Comparison of ENCODE assay signal across 23 mouse cellular contexts in genomic region chr6:127107413-127107812, GRCm38 (mm10). TPM values are rescaled to one million over a fixed set of nuclear protein-coding genes. Genes with fewer than 3 reads are reported as not detected.
A peak's percentile ranks its signal among the peaks of the same experiment; 100 is the strongest.
DNase-seq lines count a peak whose midpoint lies in the region; ATAC-seq and TF ChIP-seq lines count a peak whose summit lies in the region.
"Had no signal": no experiment of that assay in that cellular context is flagged by ENCODE, and none has a peak within 500 bp of the region (broad histone marks: within the 10 kb centered on the region; RNA-seq: fewer than 3 reads in every experiment).

No protein-coding gene starts in this region.

- H3K9me3 ChIP-seq in liver, postnatal 0 days (ENCODE audit: low read length): no peaks in the 10 kb centered on the region
- H3K9me3 ChIP-seq in ES-Bruce4 (replicated peaks; ENCODE audit: control insufficient read depth, insufficient read depth, low read length, poor library complexity, severe bottlenecking): no peaks in the 10 kb centered on the region
- H3K9me3 ChIP-seq: embryonic facial prominence, embryonic 13.5 days; forebrain, embryonic 12.5 days; heart, embryonic 13.5 days; hindbrain, embryonic 12.5 days had no signal

- no peak for TF ChIP-seq POLR2A in liver, adult 2 months (IDR thresholded peaks at IDR 0.05; ENCODE audit: extremely low read depth, insufficient read depth, low read length)
- TF ChIP-seq POLR2A in ES-Bruce4 (IDR thresholded peaks at IDR 0.05; ENCODE audit: insufficient read depth, low read length): no peak

- peak; percentile 71 for DNase-seq in liver, adult 2 months (ENCODE audit: extremely low read depth, low read depth, low spot score)
- no peak for DNase-seq in liver, postnatal 0 days
- DNase-seq in cerebellum, postnatal 4 days (ENCODE audit: low spot score in 2 of 2): no peak
- DNase-seq: adrenal gland, adult 8-10 months; B cell, adult 2 months; cerebellum, adult 11 months; cerebellum, adult 8-10 months; forebrain, postnatal 0 days; heart, postnatal 4 days had no signal

- 0 out of 2 replicates have a peak, but pooled peaks cover 2% of the 10 kb centered on the region for H3K36me3 ChIP-seq in liver, adult 2 months (ENCODE audit: control insufficient read depth, insufficient read depth, low read length)
- no peaks in the 10 kb centered on the region for H3K36me3 ChIP-seq in liver, postnatal 0 days (replicated peaks; ENCODE audit: insufficient read depth, low read length)
- H3K36me3 ChIP-seq in ES-Bruce4 (ENCODE audit: control insufficient read depth, insufficient read depth, low read length, poor library complexity, severe bottlenecking): no peaks in the 10 kb centered on the region
- H3K36me3 ChIP-seq: embryonic facial prominence, embryonic 13.5 days; forebrain, embryonic 12.5 days; hindbrain, embryonic 12.5 days had no signal

- H3K27me3 ChIP-seq in liver, adult 2 months (ENCODE audit: control insufficient read depth, insufficient read depth, low read length): no peaks in the 10 kb centered on the region
- no peaks in the 10 kb centered on the region for H3K27me3 ChIP-seq in liver, postnatal 0 days (ENCODE audit: insufficient read depth, low read length)
- no peaks in the 10 kb centered on the region for H3K27me3 ChIP-seq in ES-Bruce4 (ENCODE audit: control insufficient read depth, insufficient read depth, low read length, poor library complexity, severe bottlenecking)
- H3K27me3 ChIP-seq: embryonic facial prominence, embryonic 13.5 days; forebrain, embryonic 12.5 days; heart, embryonic 13.5 days; hindbrain, embryonic 12.5 days had no signal

- no peak for TF ChIP-seq CTCF in liver, adult 2 months (IDR thresholded peaks at IDR 0.05; ENCODE audit: low read depth, low read length)
- TF ChIP-seq CTCF in liver, postnatal 0 days (IDR thresholded peaks at IDR 0.05; ENCODE audit: low read depth): no peak
- no peak for TF ChIP-seq CTCF in ES-Bruce4 (IDR thresholded peaks at IDR 0.05; ENCODE audit: low read depth, low read length)

- H3K4me2 ChIP-seq in liver, postnatal 0 days (ENCODE audit: low read depth, low read length): no peak overlapping the region
- H3K4me2 ChIP-seq: embryonic facial prominence, embryonic 13.5 days; forebrain, embryonic 12.5 days; hindbrain, embryonic 12.5 days had no signal

- H3K4me3 ChIP-seq in liver, adult 2 months (ENCODE audit: insufficient read depth, low read depth, low read length): no peak overlapping the region
- no peak overlapping the region for H3K4me3 ChIP-seq in liver, postnatal 0 days (ENCODE audit: low read depth, low read length)
- no peak overlapping the region for H3K4me3 ChIP-seq in ES-Bruce4 (ENCODE audit: low read depth, low read length)
- H3K4me3 ChIP-seq: embryonic facial prominence, embryonic 13.5 days; forebrain, embryonic 12.5 days; heart, embryonic 13.5 days; hindbrain, embryonic 12.5 days had no signal

- H3K4me1 ChIP-seq in liver, adult 2 months (ENCODE audit: control insufficient read depth, insufficient read depth, low read length): peaks cover 11% of the 10 kb centered on the region; the same call in 1 of the 2 replicates
- peaks cover 6% of the 10 kb centered on the region; the same call in 1 of the 2 replicates for H3K4me1 ChIP-seq in liver, postnatal 0 days (ENCODE audit: insufficient read depth)
- peaks cover 3% of the 10 kb centered on the region for H3K4me1 ChIP-seq in ES-Bruce4 (ENCODE audit: control insufficient read depth, insufficient read depth, low read length)

- TF ChIP-seq EP300 in liver, postnatal 0 days (IDR thresholded peaks at IDR 0.05; ENCODE audit: low read depth): no peak
- no peak for TF ChIP-seq EP300 in ES-Bruce4 (IDR thresholded peaks at IDR 0.05; ENCODE audit: insufficient read depth, low read depth, low read length)

- H3K27ac ChIP-seq in liver, adult 2 months (replicated peaks; ENCODE audit: insufficient read depth, low read depth, low read length): no peak overlapping the region
- no peak overlapping the region for H3K27ac ChIP-seq in liver, postnatal 0 days (ENCODE audit: low read depth)
- H3K27ac ChIP-seq in ES-Bruce4 (ENCODE audit: insufficient read depth, low read length): no peak overlapping the region
- H3K27ac ChIP-seq: embryonic facial prominence, embryonic 13.5 days; forebrain, embryonic 12.5 days; heart, embryonic 13.5 days; hindbrain, embryonic 12.5 days had no signal

- no peak overlapping the region for H3K9ac ChIP-seq in liver, adult 2 months (ENCODE audit: low read depth, low read length)
- H3K9ac ChIP-seq in liver, postnatal 0 days (replicated peaks): no peak overlapping the region
- H3K9ac ChIP-seq in ES-Bruce4 (ENCODE audit: low read depth, poor library complexity, severe bottlenecking): peak overlapping the region; percentile 39
- H3K9ac ChIP-seq: embryonic facial prominence, embryonic 13.5 days; forebrain, embryonic 12.5 days; forebrain, postnatal 0 days; hindbrain, embryonic 12.5 days had no signal

- ATAC-seq in liver, postnatal 0 days: no peak
- 0 out of 2 replicates have a peak, but pooled peaks have one; percentile 14 for ATAC-seq in megakaryocyte, adult 5-6 weeks (ENCODE audit: poor library complexity, severe bottlenecking)
- no peak for ATAC-seq in activated CD4-positive, CD25-positive, alpha-beta regulatory T cell, adult 4 months
- ATAC-seq: forebrain, postnatal 0 days; hindbrain, embryonic 16.5 days; inflammation-experienced regulatory T-cells, adult 6 months; intestine, postnatal 0 days had no signal

- peaks cover 5% of the 10 kb centered on the region; the same call in 1 of the 2 replicates for H3K79me2 ChIP-seq in liver, adult 2 months (ENCODE audit: control insufficient read depth, insufficient read depth, low read length)

RNA-seq across cellular contexts. Expression of gene Tigar, which starts 1.9 kb away (rescaled TPM):
- total RNA-seq in liver, adult 2 months (2014; rRNA removed): 2.3 and 2.4 TPM in 2 replicates
- polyA plus RNA-seq in liver, adult 2 months (2012; rRNA removed): 3.8 and 4.2 TPM in 2 replicates
- 0.88 and 1.2 TPM in 2 replicates for polyA plus RNA-seq in liver, postnatal 0 days (2015; fragmentation: Nextera tagmentation; extraction: Ambion mirVana)
- 32.4 and 37.6 TPM in 2 replicates for polyA plus RNA-seq in ES-Bruce4 (2011; ENCODE audit: insufficient read depth, insufficient read length, low read depth, missing spikeins)
- 4.0 and 4.7 TPM in 2 replicates for total RNA-seq in megakaryocyte, adult 5-6 weeks (2015)
- total RNA-seq in megakaryocyte, adult 5-6 weeks (2017): 4.7 and 5.0 TPM in 2 replicates
- 1 to 10 TPM; 6.7 to 8.2 TPM for polyA plus RNA-seq in activated CD4-positive, CD25-positive, alpha-beta regulatory T cell, adult 4 months (2017; shearing (Covaris generic))

RNA-seq across cellular contexts. Expression of gene Fgf23, which starts 34.7 kb away (rescaled TPM):
- not detected in 2 replicates for total RNA-seq in liver, adult 2 months (2014; rRNA removed)
- polyA plus RNA-seq in liver, adult 2 months (2012; rRNA removed): not detected in 2 replicates
- not detected in 2 replicates for polyA plus RNA-seq in liver, postnatal 0 days (2015; fragmentation: Nextera tagmentation; extraction: Ambion mirVana)
- polyA plus RNA-seq in ES-Bruce4 (2011; ENCODE audit: insufficient read depth, insufficient read length, low read depth, missing spikeins): 0.33 and 0.49 TPM in 2 replicates
- total RNA-seq in megakaryocyte, adult 5-6 weeks (2015): not detected in 2 replicates
- not detected in 2 replicates for total RNA-seq in megakaryocyte, adult 5-6 weeks (2017)
- not detected for polyA plus RNA-seq in activated CD4-positive, CD25-positive, alpha-beta regulatory T cell, adult 4 months (2017; shearing (Covaris generic))
- total RNA-seq: adrenal gland, adult 8-10 months; adrenal gland, postnatal 4 days; ES-E14; gastrocnemius, adult 8-10 months had no signal
- polyA plus RNA-seq: gonadal fat pad, adult 2 months; hindbrain, embryonic 12.5 days; intestine, postnatal 0 days had no signal

RNA-seq across cellular contexts. Expression of gene Ccnd2, which starts 44.6 kb away (rescaled TPM):
- 5.3 and 6.0 TPM in 2 replicates for total RNA-seq in liver, adult 2 months (2014; rRNA removed)
- 2.4 and 5.0 TPM in 2 replicates for polyA plus RNA-seq in liver, adult 2 months (2012; rRNA removed)
- polyA plus RNA-seq in liver, postnatal 0 days (2015; fragmentation: Nextera tagmentation; extraction: Ambion mirVana): 35.7 and 38.4 TPM in 2 replicates
- polyA plus RNA-seq in ES-Bruce4 (2011; ENCODE audit: insufficient read depth, insufficient read length, low read depth, missing spikeins): 12.4 and 18.2 TPM in 2 replicates
- 7.9 and 19.1 TPM in 2 replicates for total RNA-seq in megakaryocyte, adult 5-6 weeks (2015)
- total RNA-seq in megakaryocyte, adult 5-6 weeks (2017): 3.6 and 5.4 TPM in 2 replicates
- 100 to 1,000 TPM; 863 to 906 TPM for polyA plus RNA-seq in activated CD4-positive, CD25-positive, alpha-beta regulatory T cell, adult 4 months (2017; shearing (Covaris generic))

Comparison
In these comparisons a context has a peak if more than half of its experiments do, and no peak if none do; other contexts are left out.
1. RNA of gene Ccnd2, which starts 44.6 kb away (polyA plus RNA-seq): 863 to 906 TPM in activated CD4-positive, CD25-positive, alpha-beta regulatory T cell, adult 4 months; 35.7 to 38.4 TPM in liver, postnatal 0 days, 12.4 to 18.2 TPM in ES-Bruce4 and 2.4 to 5.0 TPM in liver, adult 2 months; every median in the first group is over 10 times any median in the second.